Mouse (Mus musculus): ENCODE data around the gene Trim9.

- TF ChIP-seq ZC3H11A (IDR thresholded peaks at IDR 0.05; ENCODE audit: low read depth, low read length), result no peak
- TF ChIP-seq CHD2 (IDR thresholded peaks at IDR 0.05; ENCODE audit: low read length), result no peak
- TF ChIP-seq USF1 (IDR thresholded peaks at IDR 0.05; ENCODE audit: low read depth, low read length), result no peak
- TF ChIP-seq CTCF (IDR thresholded peaks at IDR 0.05 in 2 of 3, conservative IDR thresholded peaks at IDR 0.05 in 1 of 3; ENCODE audit: control insufficient read depth in 1 of 3, insufficient read depth in 1 of 3, low read depth in 2 of 3, low read length in 3 of 3, poor library complexity in 1 of 3, severe bottlenecking in 1 of 3), result no peak
- TF ChIP-seq MXI1 (IDR thresholded peaks at IDR 0.05; ENCODE audit: low read depth, low read length), result no peak
- no peak for TF ChIP-seq EP300 (IDR thresholded peaks at IDR 0.05; ENCODE audit: low read depth in 1 of 2, low read length in 2 of 2)
- TF ChIP-seq NELFE (IDR thresholded peaks at IDR 0.05; ENCODE audit: low read depth, low read length), result no peak
- TF ChIP-seq MEF2A (IDR thresholded peaks at IDR 0.05; ENCODE audit: extremely low read depth, insufficient replicate concordance, low read depth, low read length, poor library complexity, severe bottlenecking), result no peak
- no peak for TF ChIP-seq POLR2AphosphoS5 (IDR thresholded peaks at IDR 0.05; ENCODE audit: borderline replicate concordance, low read depth, low read length)
These were observed 85.0 kb downstream of the Trim9 start for GRCm38 (mm10) chr12:70262271-70262953.
